Mouse (Mus musculus) embryonic facial prominence, embryonic 12.5 days (tissue): ENCODE measurements around the gene Pga5. TPM values are rescaled to one million over a fixed set of nuclear protein-coding genes. Genes with fewer than 3 reads are reported as not detected.

Experiments
- ATAC-seq: fragments of 200-750 bp; cut with Nextera tagmentation; 2 replicates; pipeline ENCODE4 v1.8.0; 2017; ENCODE audit not compliant: insufficient number of reproducible peaks, insufficient read depth, low FRiP score, low TSS enrichment
- H3K27ac ChIP-seq: fragments of 300-500 bp; sonication (generic); 2 replicates; pipeline ENCODE4 v1.5.1; 2016; ENCODE audit warnings: mild to moderate bottlenecking
- H3K27me3 ChIP-seq: fragments of 300-500 bp; sonication (generic); 2 replicates; pipeline ENCODE4 v1.6.1; 2016; ENCODE audit warnings: mild to moderate bottlenecking, moderate library complexity
- H3K36me3 ChIP-seq: fragments of 300-500 bp; sonication (generic); 2 replicates; pipeline ENCODE4 v1.6.1; 2016; ENCODE audit warnings: mild to moderate bottlenecking
- H3K4me1 ChIP-seq: fragments of 300-500 bp; sonication (generic); 2 replicates; pipeline ENCODE4 v1.6.1; 2016
- H3K4me2 ChIP-seq: fragments of 300-500 bp; sonication (generic); replicated peaks from 2 replicates; pipeline ENCODE4 v1.6.1; 2016; ENCODE audit warnings: mild to moderate bottlenecking, moderate library complexity
- H3K4me3 ChIP-seq: fragments of 300-500 bp; sonication (generic); 2 replicates; pipeline ENCODE4 v1.5.1; 2016; ENCODE audit warnings: mild to moderate bottlenecking
- H3K9ac ChIP-seq: fragments of 300-500 bp; sonication (generic); 2 replicates; pipeline ENCODE4 v1.6.1; 2016; ENCODE audit warnings: mild to moderate bottlenecking, moderate library complexity
- H3K9me3 ChIP-seq: fragments of 300-500 bp; sonication (generic); 2 replicates; pipeline ENCODE4 v1.6.1; 2016; ENCODE audit warnings: mild to moderate bottlenecking, moderate library complexity
- WGBS: fragments of 180-500 bp; shearing (Covaris S2); methylation state at CpG from one replicate; pipeline ENCODE4 v1.1.7; 2016; 5-methylcytosine and 5-hydroxymethylcytosine counted together
- polyA plus RNA-seq: library from polyadenylated mRNA; unstranded; fragments of >200 nt; fragmentation: Nextera tagmentation; extraction: Ambion mirVana; gene quantifications from 2 replicates; pipeline ENCODE4 v1.2.1, GENCODE M21; 2016

The Pga5 gene
- polyA plus RNA-seq, 1 experiment from 2014 or later = not detected

DNA sequence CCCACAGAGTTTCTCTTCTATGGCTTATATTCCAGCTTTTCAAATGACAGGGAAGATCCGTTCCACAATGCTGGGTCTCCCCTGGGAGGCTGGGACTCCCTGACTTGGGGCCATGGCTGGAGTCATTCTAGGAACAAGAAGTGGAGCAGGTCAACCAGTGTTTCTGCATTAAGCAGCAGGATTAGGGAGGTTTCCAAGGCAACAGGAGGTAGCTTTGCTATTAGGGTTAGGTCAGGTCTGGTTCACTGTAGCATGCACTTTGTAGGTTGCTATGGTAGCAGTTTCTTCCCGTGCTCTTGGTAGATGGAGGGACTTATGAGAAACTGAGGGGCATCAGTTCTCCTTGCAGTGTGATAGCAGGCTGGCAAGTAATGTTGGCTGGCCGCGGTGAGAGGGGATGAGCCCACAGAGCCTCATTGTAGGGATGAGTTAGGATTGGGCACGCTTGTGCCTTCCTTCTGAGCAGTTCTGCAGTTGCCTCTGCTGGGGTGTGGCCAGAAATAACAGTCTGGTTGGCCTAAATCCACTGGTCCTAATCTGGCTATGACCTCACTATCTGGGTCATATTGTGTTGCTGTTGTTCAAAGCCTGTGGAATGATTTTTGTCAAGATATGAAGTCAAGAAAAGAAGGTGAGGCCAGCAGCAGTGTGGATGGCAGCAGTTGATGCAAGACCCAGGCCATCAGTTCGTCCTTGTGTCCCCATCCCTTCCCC, 23.3 kb upstream of the Pga5 start:
- 0 out of 2 replicates have a peak, but pooled peaks cover under 1% of the 10 kb centered on the region for H3K36me3 ChIP-seq
- H3K4me1 ChIP-seq = peaks cover 22% of the 10 kb centered on the region
- WGBS = 67% methylated on average over 6 of the region's 6 CpGs
- H3K4me2 ChIP-seq = no peak overlapping the region
- ATAC-seq = no peak
- no peak overlapping the region for H3K9ac ChIP-seq
- no peak overlapping the region for H3K4me3 ChIP-seq
- no peak overlapping the region for H3K27ac ChIP-seq
- H3K27me3 ChIP-seq = no peaks in the 10 kb centered on the region
- no peaks in the 10 kb centered on the region for H3K9me3 ChIP-seq

DNA sequence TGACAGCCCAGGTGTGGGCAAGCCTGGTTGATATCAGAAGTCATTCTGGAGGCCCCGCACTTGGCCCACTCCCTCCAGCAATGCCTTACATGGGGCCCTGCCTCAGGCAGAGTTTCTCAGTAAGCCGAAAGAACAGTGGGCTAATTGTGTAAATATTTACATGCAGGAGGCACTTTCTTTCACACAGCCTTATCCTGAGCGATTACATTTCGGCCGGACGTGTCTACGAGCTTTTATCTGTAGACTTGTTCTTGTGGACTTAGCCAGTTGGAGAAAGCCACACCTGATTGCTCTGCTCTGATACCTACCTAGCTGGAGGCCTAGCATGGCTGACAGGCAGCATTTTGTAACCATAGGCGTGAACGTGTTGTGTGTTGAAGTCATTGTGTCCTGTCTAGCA, 22.0 kb upstream of the Pga5 start:
- no peak overlapping the region for H3K4me2 ChIP-seq
- H3K36me3 ChIP-seq = no peaks in the 10 kb centered on the region
- no peak for ATAC-seq
- no peak overlapping the region for H3K27ac ChIP-seq
- no peak overlapping the region for H3K9ac ChIP-seq
- peaks cover 31% of the 10 kb centered on the region for H3K4me1 ChIP-seq
- H3K27me3 ChIP-seq = no peaks in the 10 kb centered on the region
- H3K9me3 ChIP-seq = no peaks in the 10 kb centered on the region
- 68% methylated on average over 9 of the region's 9 CpGs for WGBS
- H3K4me3 ChIP-seq = no peak overlapping the region

DNA sequence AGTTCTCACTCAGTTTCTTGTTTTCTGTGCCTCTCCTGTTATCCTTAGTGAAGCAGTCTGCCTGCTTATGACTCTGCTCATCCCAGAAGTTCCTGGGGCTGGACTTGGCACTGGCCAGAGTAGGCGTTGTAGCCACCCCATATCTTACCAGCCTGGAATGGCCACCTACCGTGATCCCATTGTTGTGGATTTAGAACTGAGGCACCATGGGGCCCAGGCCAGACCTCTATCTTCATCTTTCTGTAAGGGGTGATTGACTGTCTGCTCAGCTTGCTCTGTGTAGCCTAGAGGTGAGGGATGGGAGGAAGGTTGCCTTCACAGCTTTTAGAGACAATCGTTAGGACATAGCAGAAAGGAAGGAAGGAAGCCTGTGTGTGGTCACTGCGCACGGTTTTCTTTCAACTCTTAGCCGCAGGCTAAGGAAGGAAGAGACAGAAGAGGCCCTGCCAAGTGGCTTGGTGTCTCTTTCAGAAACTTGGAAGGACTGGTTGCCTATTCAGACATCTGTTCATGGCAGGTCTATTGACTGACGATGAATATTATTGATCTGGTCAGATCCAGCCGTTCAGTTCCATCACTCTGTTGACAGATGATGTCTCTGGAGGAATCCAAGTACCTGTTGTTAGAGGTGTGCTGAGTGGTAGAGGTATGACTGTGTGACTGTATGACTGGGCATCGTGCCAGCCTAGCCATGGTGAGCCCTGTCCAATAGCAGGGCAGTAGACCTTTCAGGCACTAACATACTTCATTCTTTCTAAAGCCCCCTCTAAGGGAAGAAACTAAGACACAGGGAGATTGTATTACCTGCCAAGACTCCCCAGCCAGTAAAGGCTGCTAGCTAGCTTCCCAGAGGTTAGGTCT, 20.5 kb upstream of the Pga5 start:
- no peak overlapping the region for H3K4me3 ChIP-seq
- no peaks in the 10 kb centered on the region for H3K27me3 ChIP-seq
- no peaks in the 10 kb centered on the region for H3K9me3 ChIP-seq
- peak overlapping the region; percentile 11; the same call in 1 of the 2 replicates for H3K27ac ChIP-seq
- H3K4me2 ChIP-seq = no peak overlapping the region
- H3K4me1 ChIP-seq = peaks cover 31% of the 10 kb centered on the region
- H3K9ac ChIP-seq = no peak overlapping the region
- no peaks in the 10 kb centered on the region for H3K36me3 ChIP-seq
- no peak for ATAC-seq
- whole genome bisulfite sequencing = 71% methylated on average over 9 of the region's 9 CpGs

- Histone ChIP-seq H3K27me3 (no peaks in the 10 kb centered on the region), H3K4me1 (peaks cover 31% of the 10 kb centered on the region), H3K4me2 (no peak overlapping the region), H3K9me3 (no peaks in the 10 kb centered on the region), H3K36me3 (no peaks in the 10 kb centered on the region), H3K9ac (no peak overlapping the region), H3K27ac (no peak overlapping the region), H3K4me3 (no peak overlapping the region)
- ATAC-seq = no peak
- 35% methylated on average over 7 of the region's 7 CpGs for WGBS
These were observed 17.9 kb upstream of the Pga5 start for GRCm38 (mm10) chr19:10695801-10696200.

DNA sequence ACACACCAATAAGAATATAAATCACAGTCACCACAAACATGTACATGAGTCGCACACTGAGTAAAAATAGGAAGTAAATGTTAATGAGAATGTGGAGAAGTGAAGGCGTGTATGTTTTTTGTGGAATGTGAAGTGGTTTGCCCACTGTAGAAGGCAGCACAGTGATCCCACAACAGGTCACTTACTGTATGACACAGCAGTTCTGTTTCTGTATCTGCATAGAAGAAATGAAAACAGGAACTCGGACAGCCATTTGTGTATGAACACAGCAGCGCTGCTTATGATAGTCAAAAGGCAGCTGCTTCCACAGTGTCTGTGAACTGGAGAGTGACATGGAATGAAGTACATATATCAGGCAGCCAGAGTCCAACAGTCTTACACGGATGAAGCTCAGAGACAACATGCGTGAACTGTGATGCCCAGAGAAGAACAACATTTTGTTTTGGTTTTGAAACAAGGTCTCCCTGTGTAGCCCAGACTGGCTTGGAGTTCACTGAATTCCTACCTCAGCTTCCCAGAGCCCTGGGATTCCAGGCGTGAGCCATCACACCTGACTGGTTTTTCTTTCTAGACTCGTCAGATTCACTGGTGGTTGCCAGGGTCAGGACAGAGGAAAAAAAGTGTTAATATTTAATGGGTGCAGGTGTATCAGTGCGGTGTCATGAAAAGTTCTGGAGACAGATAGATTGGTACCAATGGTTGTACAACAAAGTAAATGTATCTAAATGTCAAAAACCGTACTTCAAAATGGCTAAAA, 16.2 kb upstream of the Pga5 start:
- Histone ChIP-seq H3K27me3 (no peaks in the 10 kb centered on the region), H3K27ac (no peak overlapping the region), H3K9ac (no peak overlapping the region), H3K4me1 (peaks cover 34% of the 10 kb centered on the region), H3K4me3 (no peak overlapping the region), H3K4me2 (no peak overlapping the region), H3K36me3 (no peaks in the 10 kb centered on the region), H3K9me3 (no peaks in the 10 kb centered on the region)
- 88% methylated on average over 10 of the region's 10 CpGs for WGBS
- no peak for ATAC-seq

DNA sequence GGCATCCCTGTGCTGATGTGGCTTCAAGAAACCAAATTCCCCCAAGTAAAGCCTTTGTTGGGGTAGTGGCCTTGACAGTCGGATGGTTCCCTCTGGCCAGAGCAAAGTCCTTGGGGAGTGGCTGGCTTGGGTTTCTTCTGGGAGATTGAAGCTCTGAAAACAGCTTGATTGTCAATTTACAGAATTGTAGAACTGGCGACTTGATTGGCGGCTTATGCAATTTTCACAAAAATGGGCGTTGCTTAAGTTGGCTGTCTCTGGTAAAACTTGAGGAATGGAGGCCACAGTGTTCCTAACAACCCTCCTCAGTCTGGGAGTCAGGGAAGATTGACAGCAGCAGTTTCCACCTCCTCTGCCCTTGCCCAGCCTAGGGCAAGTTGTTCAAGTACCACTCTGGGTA, 14.5 kb upstream of the Pga5 start:
- H3K4me1 ChIP-seq = peaks cover 31% of the 10 kb centered on the region
- no peak overlapping the region for H3K4me2 ChIP-seq
- 90% methylated on average over 4 of the region's 4 CpGs for WGBS
- no peak overlapping the region for H3K27ac ChIP-seq
- no peaks in the 10 kb centered on the region for H3K9me3 ChIP-seq
- no peak overlapping the region for H3K4me3 ChIP-seq
- no peaks in the 10 kb centered on the region for H3K27me3 ChIP-seq
- H3K36me3 ChIP-seq = no peaks in the 10 kb centered on the region
- ATAC-seq = no peak
- no peak overlapping the region for H3K9ac ChIP-seq

DNA sequence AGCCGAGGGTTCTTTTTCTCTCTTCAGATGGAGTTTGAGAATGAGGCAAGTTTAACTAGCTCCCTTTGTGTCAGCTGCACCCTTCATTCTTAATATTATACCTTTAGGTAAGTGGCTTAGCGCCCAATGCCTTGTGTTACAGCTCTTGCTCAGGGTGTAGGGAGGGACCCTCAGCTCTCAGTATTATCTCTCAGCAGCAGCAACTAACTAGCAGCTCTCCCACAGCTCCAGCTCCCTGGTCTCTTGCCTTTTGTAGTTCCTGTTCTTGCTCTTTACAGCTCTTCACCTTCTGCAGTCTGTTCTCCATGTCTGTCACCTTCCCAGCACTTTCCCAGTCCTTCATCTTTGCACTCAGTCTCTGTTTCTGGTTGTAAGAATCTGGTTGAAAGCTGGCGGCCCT, 13.8 kb upstream of the Pga5 start:
- no peak overlapping the region for H3K4me2 ChIP-seq
- H3K9ac ChIP-seq = no peak overlapping the region
- H3K9me3 ChIP-seq = no peaks in the 10 kb centered on the region
- 72% methylated on average over 3 of the region's 3 CpGs for WGBS
- no peak overlapping the region for H3K4me3 ChIP-seq
- H3K4me1 ChIP-seq = peaks cover 28% of the 10 kb centered on the region
- no peaks in the 10 kb centered on the region for H3K27me3 ChIP-seq
- H3K27ac ChIP-seq = no peak overlapping the region
- H3K36me3 ChIP-seq = no peaks in the 10 kb centered on the region
- ATAC-seq = no peak

- Histone ChIP-seq H3K9me3 (no peaks in the 10 kb centered on the region), H3K36me3 (no peaks in the 10 kb centered on the region), H3K27ac (no peak overlapping the region), H3K4me3 (no peak overlapping the region), H3K27me3 (no peaks in the 10 kb centered on the region), H3K4me1 (peaks cover 27% of the 10 kb centered on the region), H3K9ac (no peak overlapping the region), H3K4me2 (no peak overlapping the region)
- no peak for ATAC-seq
- WGBS = 88% methylated on average over 4 of the region's 4 CpGs
These were observed 13.2 kb upstream of the Pga5 start for GRCm38 (mm10) chr19:10691121-10691520.

DNA sequence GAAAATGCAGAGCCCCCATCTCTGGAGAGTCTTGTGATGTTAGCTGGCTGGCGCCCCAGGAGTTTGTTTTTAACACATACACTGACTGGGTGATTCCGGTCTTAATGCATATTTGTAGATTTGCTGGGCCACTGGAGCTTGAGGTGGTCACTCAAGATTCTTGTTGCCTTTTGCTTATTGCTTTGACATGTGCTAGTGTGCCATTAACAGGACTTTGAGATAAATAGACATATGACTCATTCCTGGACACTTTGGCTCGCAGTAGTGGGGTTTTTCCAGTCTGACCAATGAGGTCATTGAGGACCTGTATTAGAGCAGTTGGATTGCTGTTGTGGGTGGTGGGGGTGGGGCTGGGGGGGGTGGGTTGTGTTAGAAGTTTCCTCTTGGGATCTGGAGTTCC, 12.5 kb upstream of the Pga5 start:
- H3K4me2 ChIP-seq = 0 out of 2 replicates have a peak overlapping the region, but pooled peaks have one; percentile 81
- ATAC-seq = no peak
- H3K9ac ChIP-seq = no peak overlapping the region
- no peak overlapping the region for H3K27ac ChIP-seq
- H3K9me3 ChIP-seq = no peaks in the 10 kb centered on the region
- peaks cover 20% of the 10 kb centered on the region for H3K4me1 ChIP-seq
- H3K36me3 ChIP-seq = no peaks in the 10 kb centered on the region
- WGBS = 84% methylated on average over 3 of the region's 3 CpGs
- H3K4me3 ChIP-seq = 0 out of 2 replicates have a peak overlapping the region, but pooled peaks have one; percentile 73
- no peaks in the 10 kb centered on the region for H3K27me3 ChIP-seq

GRCm38 (mm10) chr19:10689470-10690166, 11.7 kb upstream of the Pga5 start:
- Histone ChIP-seq H3K4me1 (peaks cover 19% of the 10 kb centered on the region), H3K9me3 (no peaks in the 10 kb centered on the region), H3K36me3 (no peaks in the 10 kb centered on the region), H3K4me3 (peak overlapping the region; percentile 73), H3K9ac (peak overlapping the region; percentile 79), H3K27ac (peak overlapping the region; percentile 95), H3K4me2 (peak overlapping the region; percentile 81), H3K27me3 (no peaks in the 10 kb centered on the region)
- ATAC-seq = no peak
- WGBS = 58% methylated on average over 5 of the region's 5 CpGs
